Mouse (Mus musculus): ENCODE measurements at regions not wholly inside any gene's neighbourhood (a gene's known extent, or its start where the extent isn't known, plus 50 kb on each side); places are given as distances from the start of the nearest gene placed in this dataset.

DNA sequence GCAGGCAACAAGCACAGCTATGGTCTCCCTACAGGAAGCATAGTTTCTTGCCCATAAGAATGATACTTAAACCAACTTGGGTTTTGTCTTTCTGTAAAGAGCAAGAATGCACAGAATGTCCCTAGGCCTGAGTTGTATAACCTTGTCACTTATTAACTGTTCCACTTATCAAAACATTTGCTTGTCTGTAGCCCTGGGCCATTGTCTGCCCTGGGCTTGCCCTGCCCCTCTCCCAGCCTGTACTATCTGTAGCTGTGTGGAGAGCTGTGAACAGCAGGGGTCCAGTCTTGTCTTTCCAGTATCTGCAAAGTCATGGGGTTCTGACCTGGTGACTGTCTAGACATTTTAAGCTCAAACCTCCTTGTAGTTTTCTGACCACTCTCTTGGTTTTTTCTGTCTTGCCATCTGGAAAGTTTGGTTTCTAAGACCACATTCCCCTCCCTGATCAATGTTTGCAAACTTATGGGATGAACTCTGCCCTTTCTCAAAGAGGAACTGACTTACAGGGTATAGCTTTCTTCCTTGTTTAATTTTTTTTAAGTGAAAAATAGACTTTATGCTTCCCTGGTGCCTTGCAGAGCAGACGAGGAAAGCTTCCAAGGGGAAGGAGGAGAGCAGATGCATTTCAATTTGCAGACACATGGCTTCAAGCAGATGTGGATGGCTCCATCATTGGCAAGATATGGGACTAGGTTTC lies 78.6 kb upstream of the Foxq1 start:
- Histone ChIP-seq H3K9me3 (ENCODE audit: control insufficient read depth) (no peaks in the 10 kb centered on the region), H3K36me3 (ENCODE audit: control insufficient read depth, insufficient read depth) (no peaks in the 10 kb centered on the region), H3K4me1 (replicated peaks; ENCODE audit: control insufficient read depth, insufficient read depth, low read length) (no peaks in the 10 kb centered on the region), H3K4me2 (replicated peaks; ENCODE audit: low read depth) (no peak overlapping the region), H3K27ac (ENCODE audit: low read depth, low read length) (0 out of 2 replicates have a peak overlapping the region, but pooled peaks have one; percentile 15), H3K9ac (ENCODE audit: low read depth, low read length) (no peak overlapping the region), H3K4me3 (ENCODE audit: low read depth, low read length) (no peak overlapping the region), H3K27me3 (replicated peaks; ENCODE audit: control insufficient read depth, insufficient read depth, low read length) (no peaks in the 10 kb centered on the region)
- WGBS = 34% methylated on average over 1 of the region's 1 CpGs
- TF ChIP-seq CTCF (IDR thresholded peaks at IDR 0.05; ENCODE audit: low read depth) = no peak
- peak; percentile 91 for ATAC-seq

DNA sequence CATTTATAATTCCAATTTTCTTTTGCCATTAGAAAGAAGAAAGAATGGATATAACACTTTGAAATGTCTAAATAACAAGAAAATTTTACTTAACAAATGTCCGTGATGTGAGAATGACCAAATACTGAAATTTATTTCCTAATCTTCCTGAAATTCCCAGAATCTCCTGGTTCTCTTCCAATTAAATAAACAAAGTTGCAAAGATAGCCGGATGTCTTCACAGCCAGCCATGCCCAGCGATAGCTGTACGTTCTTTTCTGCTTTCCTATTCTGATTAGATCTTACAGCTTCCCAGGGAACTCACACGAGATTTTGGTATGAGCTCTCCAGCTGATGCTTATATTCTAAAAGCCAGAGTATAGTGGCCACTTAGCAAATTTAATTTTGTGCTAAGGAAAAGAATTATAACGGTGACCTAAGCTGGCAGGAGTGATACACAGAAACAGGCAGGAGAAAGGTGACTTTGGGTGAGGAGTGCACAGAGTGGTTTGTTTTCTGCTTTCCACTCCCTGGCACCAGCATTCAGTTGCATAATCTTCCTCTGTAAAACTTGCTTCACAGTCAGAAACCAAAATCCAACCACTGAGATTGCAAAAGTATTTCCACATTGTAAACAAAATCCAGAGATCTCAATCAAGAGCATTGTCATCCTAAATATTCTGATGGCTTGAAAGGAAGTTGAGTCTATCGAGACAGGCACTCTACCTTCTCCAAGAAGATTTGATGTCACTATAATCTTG lies 74.7 kb upstream of the Foxq1 start:
- H3K4me1 ChIP-seq (replicated peaks; ENCODE audit: control insufficient read depth, insufficient read depth, low read length) = no peaks in the 10 kb centered on the region
- no peak overlapping the region for H3K9ac ChIP-seq (ENCODE audit: low read depth, low read length)
- H3K4me2 ChIP-seq (replicated peaks; ENCODE audit: low read depth) = no peak overlapping the region
- no peak overlapping the region for H3K4me3 ChIP-seq (ENCODE audit: low read depth, low read length)
- no peaks in the 10 kb centered on the region for H3K9me3 ChIP-seq (ENCODE audit: control insufficient read depth)
- no peak overlapping the region for H3K27ac ChIP-seq (ENCODE audit: low read depth, low read length)
- H3K36me3 ChIP-seq (ENCODE audit: control insufficient read depth, insufficient read depth) = no peaks in the 10 kb centered on the region
- no peak for ATAC-seq
- H3K27me3 ChIP-seq (replicated peaks; ENCODE audit: control insufficient read depth, insufficient read depth, low read length) = no peaks in the 10 kb centered on the region
- TF ChIP-seq CTCF (IDR thresholded peaks at IDR 0.05; ENCODE audit: low read depth) = no peak
- 66% methylated on average over 7 of the region's 7 CpGs for WGBS

- H3K4me1 ChIP-seq (replicated peaks; ENCODE audit: control insufficient read depth, insufficient read depth, low read length) = no peaks in the 10 kb centered on the region
- no peaks in the 10 kb centered on the region for H3K36me3 ChIP-seq (ENCODE audit: control insufficient read depth, insufficient read depth)
- no peak overlapping the region for H3K4me2 ChIP-seq (replicated peaks; ENCODE audit: low read depth)
- no peak for ATAC-seq
- no peak for TF ChIP-seq CTCF (IDR thresholded peaks at IDR 0.05; ENCODE audit: low read depth)
- no peak overlapping the region for H3K9ac ChIP-seq (ENCODE audit: low read depth, low read length)
- no peak overlapping the region for H3K27ac ChIP-seq (ENCODE audit: low read depth, low read length)
- 70% methylated on average over 3 of the region's 3 CpGs for WGBS
- H3K4me3 ChIP-seq (ENCODE audit: low read depth, low read length) = no peak overlapping the region
- no peaks in the 10 kb centered on the region for H3K9me3 ChIP-seq (ENCODE audit: control insufficient read depth)
- no peaks in the 10 kb centered on the region for H3K27me3 ChIP-seq (replicated peaks; ENCODE audit: control insufficient read depth, insufficient read depth, low read length)
Measured at GRCm38 (mm10) chr13:31486373-31486772, 69.6 kb upstream of the Foxq1 start.

GRCm38 (mm10) chr13:31488186-31488585 lies 67.7 kb upstream of the Foxq1 start:
- H3K36me3 ChIP-seq (ENCODE audit: control insufficient read depth, insufficient read depth) = no peaks in the 10 kb centered on the region
- TF ChIP-seq CTCF (IDR thresholded peaks at IDR 0.05; ENCODE audit: low read depth) = no peak
- no peaks in the 10 kb centered on the region for H3K9me3 ChIP-seq (ENCODE audit: control insufficient read depth)
- no peak overlapping the region for H3K4me3 ChIP-seq (ENCODE audit: low read depth, low read length)
- no peak overlapping the region for H3K27ac ChIP-seq (ENCODE audit: low read depth, low read length)
- H3K4me2 ChIP-seq (replicated peaks; ENCODE audit: low read depth) = no peak overlapping the region
- no peaks in the 10 kb centered on the region for H3K4me1 ChIP-seq (replicated peaks; ENCODE audit: control insufficient read depth, insufficient read depth, low read length)
- H3K27me3 ChIP-seq (replicated peaks; ENCODE audit: control insufficient read depth, insufficient read depth, low read length) = no peaks in the 10 kb centered on the region
- H3K9ac ChIP-seq (ENCODE audit: low read depth, low read length) = no peak overlapping the region
- ATAC-seq = no peak

DNA sequence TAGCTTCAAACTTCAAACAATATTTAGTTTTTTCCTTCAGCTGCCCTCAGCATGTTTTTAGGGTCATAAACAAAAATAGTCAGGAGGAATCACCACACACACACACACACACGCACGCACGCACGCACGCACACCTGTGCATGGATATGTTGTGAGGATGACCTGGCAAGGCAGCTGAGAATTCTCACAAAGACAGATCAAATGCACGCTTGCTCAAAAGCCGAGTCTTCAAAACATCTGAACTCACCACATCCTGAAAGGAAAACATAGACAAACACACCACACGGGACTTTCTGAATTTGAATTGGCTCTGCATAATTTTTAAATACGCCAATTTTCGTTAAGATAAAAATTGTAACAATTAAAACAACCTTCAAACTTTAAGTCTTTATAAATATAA lies 52.7 kb upstream of the Foxq1 start:
- no peaks in the 10 kb centered on the region for H3K4me1 ChIP-seq (replicated peaks; ENCODE audit: control insufficient read depth, insufficient read depth, low read length)
- H3K9ac ChIP-seq (ENCODE audit: low read depth, low read length) = no peak overlapping the region
- H3K36me3 ChIP-seq (ENCODE audit: control insufficient read depth, insufficient read depth) = no peaks in the 10 kb centered on the region
- H3K4me2 ChIP-seq (replicated peaks; ENCODE audit: low read depth) = no peak overlapping the region
- H3K27ac ChIP-seq (ENCODE audit: low read depth, low read length) = no peak overlapping the region
- H3K27me3 ChIP-seq (replicated peaks; ENCODE audit: control insufficient read depth, insufficient read depth, low read length) = no peaks in the 10 kb centered on the region
- no peak for ATAC-seq
- TF ChIP-seq CTCF (IDR thresholded peaks at IDR 0.05; ENCODE audit: low read depth) = no peak
- H3K4me3 ChIP-seq (ENCODE audit: low read depth, low read length) = no peak overlapping the region
- 81% methylated on average over 10 of the region's 10 CpGs for WGBS
- no peaks in the 10 kb centered on the region for H3K9me3 ChIP-seq (ENCODE audit: control insufficient read depth)

DNA sequence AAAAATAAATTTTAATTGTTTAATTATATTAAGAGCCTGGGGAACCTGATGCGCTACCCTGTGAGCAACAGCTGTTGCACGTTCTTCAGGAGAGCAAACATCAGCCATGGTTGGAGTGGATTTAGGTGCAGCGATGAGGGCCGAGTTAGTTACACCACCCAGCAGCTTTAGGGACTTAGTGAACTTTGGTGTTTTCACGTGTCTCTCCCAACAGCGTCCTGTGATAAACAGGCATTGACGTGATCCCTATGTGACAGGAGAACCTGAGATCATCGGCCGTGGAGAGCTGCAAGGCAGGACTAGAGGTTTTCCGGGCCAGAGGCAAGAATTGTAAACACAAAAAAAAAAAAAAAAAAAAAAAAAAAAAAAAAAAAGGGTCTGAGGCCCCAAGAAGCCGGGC lies 52.1 kb upstream of the Foxq1 start:
- H3K27ac ChIP-seq (ENCODE audit: low read depth, low read length) = no peak overlapping the region
- H3K27me3 ChIP-seq (replicated peaks; ENCODE audit: control insufficient read depth, insufficient read depth, low read length) = no peaks in the 10 kb centered on the region
- H3K4me3 ChIP-seq (ENCODE audit: low read depth, low read length) = no peak overlapping the region
- no peak for TF ChIP-seq CTCF (IDR thresholded peaks at IDR 0.05; ENCODE audit: low read depth)
- H3K36me3 ChIP-seq (ENCODE audit: control insufficient read depth, insufficient read depth) = no peaks in the 10 kb centered on the region
- 71% methylated on average over 11 of the region's 11 CpGs for WGBS
- H3K9ac ChIP-seq (ENCODE audit: low read depth, low read length) = no peak overlapping the region
- ATAC-seq = no peak
- no peak overlapping the region for H3K4me2 ChIP-seq (replicated peaks; ENCODE audit: low read depth)
- no peaks in the 10 kb centered on the region for H3K4me1 ChIP-seq (replicated peaks; ENCODE audit: control insufficient read depth, insufficient read depth, low read length)
- H3K9me3 ChIP-seq (ENCODE audit: control insufficient read depth) = no peaks in the 10 kb centered on the region

All from intestine, postnatal 0 days (tissue).